Mouse (Mus musculus) natural killer cell, adult 2 months (primary cell): Measurements from ENCODE around the gene Ankrd11.

Experiments used
- DNase-seq, 2 experiments: peaks; one replicate each; pipeline ENCODE4 v3.0.0; 2022; ENCODE audit warnings: low spot score in 2 of 2

Ankrd11 gene

GRCm38 (mm10) chr8:123005328-123005727 lies 36.7 kb downstream of the Ankrd11 start:
- no peak for DNase-seq

GRCm38 (mm10) chr8:123004033-123004922 lies 37.8 kb downstream of the Ankrd11 start:
- no peak for DNase-seq

GRCm38 (mm10) chr8:123000311-123000710 lies 41.8 kb downstream of the Ankrd11 start:
- DNase-seq, result peak; percentile 31 to 47

GRCm38 (mm10) chr8:122997963-122998362 lies 44.1 kb downstream of the Ankrd11 start:
- DNase-seq, result no peak

- DNase-seq, result no peak
Observed at GRCm38 (mm10) chr8:122993740-122994139, 48.3 kb downstream of the Ankrd11 start.

GRCm38 (mm10) chr8:122993031-122993430 lies 49.0 kb downstream of the Ankrd11 start:
- DNase-seq, result no peak

- no peak for DNase-seq
Observed at GRCm38 (mm10) chr8:122992296-122992695, 49.8 kb downstream of the Ankrd11 start.

- no peak for DNase-seq
Observed at GRCm38 (mm10) chr8:122991368-122991767, 50.7 kb downstream of the Ankrd11 start.

- DNase-seq, result peak in 1 of 2 experiments; percentile 23
Observed at GRCm38 (mm10) chr8:122989976-122990375, 52.1 kb downstream of the Ankrd11 start.

GRCm38 (mm10) chr8:122988955-122989354 lies 53.1 kb downstream of the Ankrd11 start:
- DNase-seq, result peak; percentile 43 to 61

- DNase-seq, result no peak
Observed at GRCm38 (mm10) chr8:122987255-122987654, 54.8 kb downstream of the Ankrd11 start.

- DNase-seq, result no peak
Observed at GRCm38 (mm10) chr8:122986501-122987184, 55.4 kb downstream of the Ankrd11 start.

GRCm38 (mm10) chr8:122984175-122984574 lies 57.9 kb downstream of the Ankrd11 start:
- no peak for DNase-seq

GRCm38 (mm10) chr8:122983178-122983942 lies 58.7 kb downstream of the Ankrd11 start:
- DNase-seq, result peak; percentile 37 to 38

- DNase-seq, result no peak
Observed at GRCm38 (mm10) chr8:122981646-122982045, 60.4 kb downstream of the Ankrd11 start.

- no peak for DNase-seq
Observed at GRCm38 (mm10) chr8:122979865-122980509, 62.1 kb downstream of the Ankrd11 start.

- no peak for DNase-seq
Observed at GRCm38 (mm10) chr8:122979424-122979823, 62.7 kb downstream of the Ankrd11 start.

GRCm38 (mm10) chr8:122976046-122976445 lies 66.0 kb downstream of the Ankrd11 start:
- no peak for DNase-seq

GRCm38 (mm10) chr8:122969964-122970620 lies 72.0 kb downstream of the Ankrd11 start:
- no peak for DNase-seq

GRCm38 (mm10) chr8:122968145-122968544 lies 73.9 kb downstream of the Ankrd11 start:
- no peak for DNase-seq

GRCm38 (mm10) chr8:122966638-122967037 lies 75.4 kb downstream of the Ankrd11 start:
- no peak for DNase-seq
